Mouse (Mus musculus) embryonic facial prominence, embryonic 11.5 days (tissue): ENCODE measurements around the gene Bach2. TPM values are rescaled to one million over a fixed set of nuclear protein-coding genes. Genes with fewer than 3 reads are reported as not detected.

Experiments used
- ATAC-seq: fragments of 200-750 bp; cut with Nextera tagmentation; replicated peaks from 2 replicates; pipeline ENCODE4 v1.8.0; 2017; ENCODE audit warnings: low read depth; ENCODE audit not compliant: insufficient number of reproducible peaks, low FRiP score, low TSS enrichment
- DNase-seq: peaks from one replicate; pipeline ENCODE4 v3.0.0-alpha.2; 2015; ENCODE audit warnings: low spot score
- H3K27ac ChIP-seq: fragments of 300-500 bp; sonication (generic); replicated peaks from 2 replicates; pipeline ENCODE4 v1.5.1; 2014; ENCODE audit warnings: mild to moderate bottlenecking, low read depth, low read length, control low read depth
- H3K27me3 ChIP-seq: fragments of 300-500 bp; sonication (generic); 2 replicates; pipeline ENCODE4 v1.6.1; 2014; ENCODE audit warnings: mild to moderate bottlenecking, low read length, moderate library complexity, mixed read lengths; ENCODE audit not compliant: control insufficient read depth, insufficient read depth
- H3K36me3 ChIP-seq: fragments of 300-500 bp; sonication (generic); replicated peaks from 2 replicates; pipeline ENCODE4 v1.6.1; 2014; ENCODE audit warnings: low read depth, mild to moderate bottlenecking, low read length, moderate library complexity, mixed read lengths; ENCODE audit not compliant: control insufficient read depth, insufficient read depth
- H3K4me1 ChIP-seq: fragments of 300-500 bp; sonication (generic); 2 replicates; pipeline ENCODE4 v1.6.1; 2014; ENCODE audit warnings: low read length, mixed read lengths; ENCODE audit not compliant: control insufficient read depth, insufficient read depth
- H3K4me2 ChIP-seq: fragments of 300-500 bp; sonication (generic); 2 replicates; pipeline ENCODE4 v1.6.1; 2014; ENCODE audit warnings: low read depth, mild to moderate bottlenecking, control low read depth, low read length, moderate library complexity
- H3K4me3 ChIP-seq: fragments of 300-500 bp; sonication (generic); 2 replicates; pipeline ENCODE4 v1.5.1; 2014; ENCODE audit warnings: low read depth, low read length, control low read depth
- H3K9ac ChIP-seq: fragments of 300-500 bp; sonication (generic); replicated peaks from 2 replicates; pipeline ENCODE4 v1.6.1; 2014; ENCODE audit warnings: mild to moderate bottlenecking, control low read depth, low read length
- H3K9me3 ChIP-seq: fragments of 300-500 bp; sonication (generic); replicated peaks from 2 replicates; pipeline ENCODE4 v1.6.1; 2016; ENCODE audit warnings: mild to moderate bottlenecking, low read length, inconsistent platforms, mixed read lengths; ENCODE audit not compliant: control insufficient read depth
- WGBS: fragments of 180-500 bp; shearing (Covaris S2); extraction: QIAGEN DNeasy Blood & Tissue Kit; methylation state at CpG from one replicate; pipeline ENCODE4 v1.1.7; 2014; 5-methylcytosine and 5-hydroxymethylcytosine counted together
- polyA plus RNA-seq: library from polyadenylated mRNA; unstranded; fragments of >200 nt; fragmentation: Nextera tagmentation; extraction: Ambion mirVana; gene quantifications from 2 replicates; pipeline ENCODE4 v1.2.1, GENCODE M21; 2014

The Bach2 gene
- polyA plus RNA-seq, 1 experiment from 2014 or later = 11.5 TPM

DNA sequence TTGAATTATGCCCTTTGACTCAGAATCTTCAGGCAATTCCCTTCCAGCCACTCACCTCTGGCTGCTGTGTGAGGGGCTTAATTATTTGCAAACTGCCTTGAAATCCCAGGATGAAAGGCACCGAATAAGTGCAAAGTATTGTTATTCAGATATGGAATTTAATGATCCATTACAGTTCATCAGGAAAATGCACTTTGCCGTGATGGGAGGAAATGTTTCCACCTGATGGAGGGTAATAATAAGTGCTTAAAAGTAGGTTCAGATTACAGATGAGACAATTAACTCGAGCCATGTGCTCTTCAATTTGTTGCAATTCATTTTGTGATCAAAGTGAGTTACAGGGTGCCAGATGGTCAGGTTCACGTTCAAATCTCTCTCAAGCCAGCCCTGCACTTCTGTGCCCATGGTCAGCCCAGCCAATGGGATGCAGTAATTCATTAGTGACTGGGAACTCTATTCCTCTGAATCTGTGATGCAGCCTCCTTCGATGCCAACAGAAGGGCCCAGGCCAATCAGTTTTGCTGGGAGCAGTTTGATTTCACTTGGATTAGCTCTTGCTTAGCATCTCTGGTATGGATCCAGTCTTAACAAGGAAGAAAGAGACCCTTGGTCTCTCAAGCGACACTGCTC, 2.9 kb downstream of the Bach2 start:
- H3K9ac ChIP-seq = no peak overlapping the region
- no peaks in the 10 kb centered on the region for H3K27me3 ChIP-seq
- H3K4me3 ChIP-seq = no peak overlapping the region; the same call in 1 of the 2 replicates
- WGBS = 21% methylated on average over 6 of the region's 6 CpGs
- H3K4me1 ChIP-seq = peaks cover 14% of the 10 kb centered on the region
- H3K36me3 ChIP-seq = no peaks in the 10 kb centered on the region
- no peak overlapping the region; the same call in 1 of the 2 replicates for H3K4me2 ChIP-seq
- no peak for ATAC-seq
- H3K27ac ChIP-seq = no peak overlapping the region
- no peak for DNase-seq
- no peaks in the 10 kb centered on the region for H3K9me3 ChIP-seq

DNA sequence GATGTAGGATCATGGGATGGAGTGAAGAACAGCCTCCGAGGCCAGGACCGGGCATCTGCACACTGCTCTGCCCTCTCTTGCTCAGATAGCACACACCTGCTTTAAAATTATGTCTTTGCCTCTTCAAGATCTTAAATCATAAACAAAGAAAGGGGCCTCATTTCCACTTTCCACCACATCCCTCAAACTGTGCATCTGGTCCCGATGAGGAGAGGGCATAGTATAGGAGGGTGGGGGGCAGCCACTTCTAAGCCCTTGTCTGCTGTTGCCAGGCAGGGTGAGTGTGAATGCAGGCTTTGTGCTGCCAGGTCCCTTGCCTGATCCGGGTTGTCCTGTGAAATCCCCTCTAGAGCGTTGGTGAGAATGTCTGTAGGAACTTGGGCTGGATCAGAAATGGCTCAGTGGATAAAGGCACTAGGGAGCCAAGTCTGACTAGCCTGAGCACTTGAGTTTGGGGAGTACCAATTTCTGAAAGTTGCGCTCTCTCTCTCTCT, 3.6 kb downstream of the Bach2 start:
- 33% methylated on average over 6 of the region's 6 CpGs for WGBS
- DNase-seq = no peak
- peaks cover 14% of the 10 kb centered on the region for H3K4me1 ChIP-seq
- H3K4me2 ChIP-seq = no peak overlapping the region
- ATAC-seq = no peak
- no peak overlapping the region for H3K9ac ChIP-seq
- H3K4me3 ChIP-seq = no peak overlapping the region
- no peaks in the 10 kb centered on the region for H3K27me3 ChIP-seq
- H3K27ac ChIP-seq = no peak overlapping the region; the same call in 1 of the 2 replicates
- no peaks in the 10 kb centered on the region for H3K36me3 ChIP-seq
- H3K9me3 ChIP-seq = no peaks in the 10 kb centered on the region

DNA sequence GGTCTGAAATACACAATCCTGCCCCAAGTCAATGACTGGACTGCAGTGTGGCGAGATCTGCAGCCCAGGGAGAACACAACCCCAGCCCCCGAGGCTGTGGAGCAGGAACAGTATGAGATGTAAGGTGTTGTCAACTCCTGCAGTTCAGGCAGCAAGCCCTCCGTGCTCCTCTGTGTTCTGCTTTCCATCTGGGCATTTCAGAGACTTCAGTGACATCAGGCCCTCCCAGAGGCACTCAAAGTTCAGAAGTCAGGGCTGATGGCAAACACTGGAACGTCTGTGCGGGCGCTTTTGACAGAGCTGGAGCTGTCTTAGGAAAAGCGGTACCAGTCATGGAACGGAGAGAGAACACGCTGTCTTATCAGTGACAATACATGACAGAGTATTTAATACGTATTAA, 4.9 kb downstream of the Bach2 start:
- H3K36me3 ChIP-seq = no peaks in the 10 kb centered on the region
- H3K4me2 ChIP-seq = no peak overlapping the region
- H3K27ac ChIP-seq = no peak overlapping the region
- H3K9me3 ChIP-seq = no peaks in the 10 kb centered on the region
- no peak overlapping the region for H3K4me3 ChIP-seq
- DNase-seq = peak; percentile 61
- 18% methylated on average over 10 of the region's 10 CpGs for WGBS
- H3K4me1 ChIP-seq = peaks cover 14% of the 10 kb centered on the region
- no peak for ATAC-seq
- no peak overlapping the region for H3K9ac ChIP-seq
- no peaks in the 10 kb centered on the region for H3K27me3 ChIP-seq

DNA sequence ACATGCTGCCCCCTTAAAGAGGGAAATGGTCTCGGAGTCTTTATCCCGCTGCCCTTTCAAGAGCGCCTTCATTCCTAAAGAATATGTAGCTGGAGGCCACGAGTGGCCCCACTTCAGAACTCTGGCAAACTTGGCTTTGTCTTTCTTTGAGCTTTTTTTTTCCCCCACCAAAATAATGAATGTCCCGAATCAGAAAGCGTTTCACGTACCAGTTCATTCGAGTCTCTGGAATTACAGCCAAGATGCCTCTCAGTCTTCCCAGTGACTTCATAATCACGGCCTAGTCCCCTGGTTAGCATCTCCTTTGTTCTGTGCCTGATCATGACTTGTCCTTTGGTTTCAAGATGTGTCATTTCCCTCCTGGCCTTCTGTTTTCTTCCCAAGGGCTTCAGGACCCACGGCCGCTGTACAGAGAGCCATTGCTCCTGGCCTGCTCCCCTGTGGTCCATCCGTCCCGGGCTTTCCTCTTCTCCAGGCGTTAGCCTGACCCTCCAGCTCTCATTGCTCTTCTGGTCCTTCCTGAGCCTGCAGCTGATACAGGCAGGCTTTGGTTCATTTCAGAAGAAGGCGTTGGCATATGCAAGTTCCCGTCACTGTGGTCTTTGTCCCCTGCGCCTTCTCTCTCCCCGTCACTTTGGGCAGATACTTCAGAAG, 5.6 kb downstream of the Bach2 start:
- 49% methylated on average over 18 of the region's 18 CpGs for WGBS
- Histone ChIP-seq H3K4me3 (no peak overlapping the region), H3K9ac (no peak overlapping the region), H3K36me3 (no peaks in the 10 kb centered on the region), H3K4me2 (no peak overlapping the region), H3K9me3 (no peaks in the 10 kb centered on the region), H3K27ac (no peak overlapping the region), H3K4me1 (peaks cover 14% of the 10 kb centered on the region), H3K27me3 (no peaks in the 10 kb centered on the region)
- no peak for ATAC-seq
- DNase-seq = no peak

DNA sequence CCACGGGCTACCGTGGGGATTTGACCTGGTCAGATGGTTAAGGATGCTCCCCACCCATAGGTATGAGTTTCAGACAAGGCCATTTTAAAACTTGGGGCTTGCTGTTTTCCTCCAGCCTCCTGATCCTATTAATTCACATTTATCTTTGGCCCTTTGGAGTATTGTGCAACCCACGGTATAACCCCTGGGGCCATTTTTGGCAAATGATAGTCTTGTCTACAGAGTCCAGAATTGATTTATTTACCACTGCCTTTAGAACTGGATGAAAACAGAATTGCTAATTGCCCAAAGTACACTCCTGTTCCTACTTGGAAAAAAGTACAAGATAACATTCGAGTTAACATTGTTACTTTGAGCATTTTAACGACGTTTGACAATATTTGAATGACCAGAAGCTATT, 7.0 kb downstream of the Bach2 start:
- Histone ChIP-seq H3K9me3 (no peaks in the 10 kb centered on the region), H3K4me2 (no peak overlapping the region), H3K4me1 (peaks cover 19% of the 10 kb centered on the region), H3K9ac (no peak overlapping the region), H3K27me3 (no peaks in the 10 kb centered on the region), H3K27ac (no peak overlapping the region), H3K36me3 (no peaks in the 10 kb centered on the region), H3K4me3 (no peak overlapping the region)
- WGBS = 88% methylated on average over 6 of the region's 6 CpGs
- no peak for DNase-seq
- ATAC-seq = no peak

DNA sequence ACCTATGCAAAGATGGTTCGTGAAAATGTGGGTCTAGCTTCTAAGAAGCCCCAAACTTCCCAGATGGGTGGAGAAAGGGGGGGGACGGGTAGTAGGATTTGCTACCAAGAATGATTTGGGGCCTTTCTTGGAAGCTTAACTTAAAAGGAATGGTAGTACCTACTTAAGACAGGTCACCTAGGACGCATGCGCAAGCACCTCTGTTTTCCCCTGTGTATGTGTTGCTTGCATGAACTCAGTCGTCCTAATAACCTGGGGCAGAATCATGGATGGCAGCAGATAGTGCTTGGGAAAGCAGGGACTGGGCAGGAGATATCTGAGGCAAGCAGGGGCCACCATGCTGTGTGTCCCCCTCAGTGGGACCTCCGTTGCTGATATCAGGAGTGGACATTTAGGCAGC, 7.4 kb downstream of the Bach2 start:
- no peak overlapping the region for H3K4me3 ChIP-seq
- peaks cover 20% of the 10 kb centered on the region for H3K4me1 ChIP-seq
- H3K9me3 ChIP-seq = no peaks in the 10 kb centered on the region
- no peak for DNase-seq
- no peaks in the 10 kb centered on the region for H3K36me3 ChIP-seq
- no peak overlapping the region for H3K9ac ChIP-seq
- no peak for ATAC-seq
- no peaks in the 10 kb centered on the region for H3K27me3 ChIP-seq
- no peak overlapping the region for H3K4me2 ChIP-seq
- H3K27ac ChIP-seq = no peak overlapping the region
- WGBS = 85% methylated on average over 6 of the region's 6 CpGs

DNA sequence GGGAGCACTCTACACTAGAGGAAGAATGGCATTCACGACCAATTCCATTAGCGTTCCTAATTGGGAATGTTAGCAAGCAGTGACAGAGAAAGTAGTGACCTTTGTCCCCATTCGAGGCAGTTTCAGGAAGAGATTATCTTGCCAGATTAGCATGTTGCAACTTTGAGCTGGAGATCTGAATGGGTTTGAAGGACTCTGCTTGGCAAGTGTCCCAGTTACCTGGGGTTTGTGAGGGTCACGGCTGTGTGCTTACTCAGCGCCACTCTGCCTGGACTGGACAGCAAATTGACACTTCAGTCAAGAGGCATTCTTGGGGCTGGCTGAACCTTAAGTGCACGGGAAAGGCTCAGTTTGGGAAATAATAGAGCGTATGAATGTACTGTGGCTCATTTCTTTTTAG, 8.2 kb downstream of the Bach2 start:
- no peak overlapping the region for H3K9ac ChIP-seq
- ATAC-seq (no peak), DNase-seq (no peak)
- no peaks in the 10 kb centered on the region for H3K36me3 ChIP-seq
- no peak overlapping the region for H3K4me2 ChIP-seq
- WGBS = 22% methylated on average over 7 of the region's 7 CpGs
- no peak overlapping the region for H3K4me3 ChIP-seq
- H3K27me3 ChIP-seq = no peaks in the 10 kb centered on the region
- H3K4me1 ChIP-seq = peaks cover 22% of the 10 kb centered on the region
- no peak overlapping the region for H3K27ac ChIP-seq
- no peaks in the 10 kb centered on the region for H3K9me3 ChIP-seq

DNA sequence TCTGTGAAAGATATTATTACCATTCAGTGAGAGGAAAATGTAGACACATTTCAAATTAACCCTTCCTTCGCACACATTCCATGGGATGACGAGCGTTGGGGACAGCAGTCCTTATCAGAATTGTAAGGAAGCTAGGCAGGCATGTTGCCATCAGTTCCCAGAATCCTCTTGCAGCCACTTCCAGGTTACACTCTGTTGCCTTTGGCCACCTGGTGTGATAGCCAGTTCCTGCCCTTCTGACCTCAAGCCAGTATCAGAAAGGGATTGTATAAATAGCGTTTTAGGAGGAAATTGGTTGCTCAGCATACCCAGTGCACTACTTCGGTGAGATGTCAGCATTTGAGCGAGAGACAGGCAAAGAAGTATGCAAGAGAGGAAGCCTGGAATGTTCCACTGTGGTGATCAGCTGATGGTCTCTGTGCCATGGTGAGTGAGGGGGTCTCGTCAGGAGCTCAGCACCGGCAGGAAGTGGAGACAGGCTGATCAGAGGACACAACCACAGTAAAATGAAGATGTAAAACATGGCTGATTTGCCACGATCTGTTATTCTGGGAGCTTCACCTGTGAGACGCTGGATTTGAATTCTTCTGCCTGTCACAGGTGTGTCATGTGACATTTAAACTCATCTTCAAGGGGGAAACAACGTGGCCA, 9.0 kb downstream of the Bach2 start:
- H3K27ac ChIP-seq = no peak overlapping the region
- H3K4me1 ChIP-seq = peaks cover 17% of the 10 kb centered on the region
- DNase-seq = no peak
- H3K27me3 ChIP-seq = no peaks in the 10 kb centered on the region
- H3K4me3 ChIP-seq = no peak overlapping the region
- H3K9ac ChIP-seq = no peak overlapping the region
- ATAC-seq = no peak
- no peaks in the 10 kb centered on the region for H3K36me3 ChIP-seq
- no peaks in the 10 kb centered on the region for H3K9me3 ChIP-seq
- no peak overlapping the region for H3K4me2 ChIP-seq
- 72% methylated on average over 11 of the region's 11 CpGs for WGBS
